Mouse (Mus musculus) megakaryocyte, adult 5-6 weeks (primary cell): ENCODE data around the gene Fiz1. TPM values are rescaled to one million over a fixed set of nuclear protein-coding genes. Genes with fewer than 3 reads are reported as not detected.
A peak's percentile ranks its signal among the peaks of the same experiment; 100 is the strongest.
"Not testable (repeated sequence)": the region's sequence is repeated elsewhere in the genome, so short reads cannot be mapped to it uniquely, and the experiment has no call there.

Experiments
- ATAC-seq: 2 replicates; pipeline ENCODE4 v1.8.0; 2016; ENCODE audit warnings: mild to moderate bottlenecking, inconsistent platforms; ENCODE audit not compliant: poor library complexity, severe bottlenecking
- total RNA-seq, 2 experiments: library from RNA; stranded (forward) in 1 of 2; stranded (reverse) in 1 of 2; fragments of 153-499, 151-499 nt in 1 of 2; fragments of 221-1000, 200-1000 nt in 1 of 2; gene quantifications; 2 replicates each; pipeline versions ENCODE4 v1.2.3 to v1.2.4; 2015 to 2017

The Fiz1 gene
- total RNA-seq, 2 experiments from 2014 or later: 12.1 to 20.6 TPM

- peak; percentile 97 for ATAC-seq
These were observed 23.7 kb upstream of the Fiz1 start, which contains the start of gene Zfp784 for GRCm38 (mm10) chr7:5038109-5038732. Gene Zfp784 (minus strand): TSS chr7:5038446.

DNA sequence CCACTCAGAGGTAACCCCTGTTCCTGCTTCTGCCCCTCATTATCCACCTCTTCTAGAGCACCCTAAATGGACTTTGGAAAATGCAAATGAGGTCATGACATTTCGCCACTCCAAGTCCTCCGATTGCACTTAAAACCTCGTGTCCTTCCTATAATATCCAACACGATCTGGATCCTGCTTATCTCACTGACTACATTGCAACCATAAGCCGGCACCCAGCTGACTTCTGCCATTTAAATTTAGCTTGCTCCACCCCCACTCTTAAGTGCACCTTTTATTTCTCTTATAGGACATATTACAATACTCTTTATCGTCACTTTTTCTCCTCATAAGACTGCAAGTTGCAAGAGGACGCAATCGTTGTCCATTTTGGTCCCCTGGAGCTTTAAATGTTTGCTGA, 23.0 kb upstream of the Fiz1 start:
- no peak for ATAC-seq

- no peak for ATAC-seq
These were observed 22.5 kb upstream of the Fiz1 start for GRCm38 (mm10) chr7:5037026-5037425.

DNA sequence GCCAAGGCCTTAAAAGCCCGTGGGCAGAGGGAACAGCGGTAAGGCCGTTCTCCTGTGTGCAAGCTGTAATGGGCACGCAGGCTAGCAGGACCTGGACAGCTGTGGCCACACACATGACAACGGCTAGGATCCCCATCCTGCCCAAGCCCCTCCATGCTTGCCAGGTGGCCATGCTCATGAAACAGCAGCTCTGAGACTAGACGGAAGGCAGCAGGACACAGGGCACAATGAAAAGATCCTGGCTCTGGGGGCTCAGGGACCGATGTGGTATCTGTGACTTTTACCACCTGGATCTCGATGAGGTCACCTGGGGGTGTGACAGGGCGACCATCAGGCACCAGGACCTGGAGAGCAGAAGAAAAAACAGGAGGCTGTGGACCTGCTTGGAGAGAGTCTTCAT, 21.6 kb upstream of the Fiz1 start:
- no peak for ATAC-seq

DNA sequence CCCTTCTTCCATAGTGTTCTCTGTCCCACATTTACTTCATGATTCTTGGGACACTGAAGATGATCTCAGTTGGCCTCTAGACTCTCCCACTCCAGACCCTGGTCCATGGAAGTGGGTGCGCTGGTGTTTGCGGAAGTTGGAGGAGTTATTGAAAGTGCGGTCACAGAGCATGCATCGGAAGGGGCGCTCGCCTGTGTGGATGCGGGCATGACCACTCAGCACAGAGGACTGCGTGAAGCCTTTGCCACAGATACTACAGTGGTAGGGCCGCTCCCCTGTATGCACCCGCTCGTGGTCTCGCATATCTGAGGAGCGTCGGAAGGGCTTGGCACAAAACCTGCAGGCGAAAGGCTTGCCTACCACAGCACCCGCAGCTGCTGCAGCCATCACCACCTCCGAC, 21.1 kb upstream of the Fiz1 start:
- no peak for ATAC-seq

DNA sequence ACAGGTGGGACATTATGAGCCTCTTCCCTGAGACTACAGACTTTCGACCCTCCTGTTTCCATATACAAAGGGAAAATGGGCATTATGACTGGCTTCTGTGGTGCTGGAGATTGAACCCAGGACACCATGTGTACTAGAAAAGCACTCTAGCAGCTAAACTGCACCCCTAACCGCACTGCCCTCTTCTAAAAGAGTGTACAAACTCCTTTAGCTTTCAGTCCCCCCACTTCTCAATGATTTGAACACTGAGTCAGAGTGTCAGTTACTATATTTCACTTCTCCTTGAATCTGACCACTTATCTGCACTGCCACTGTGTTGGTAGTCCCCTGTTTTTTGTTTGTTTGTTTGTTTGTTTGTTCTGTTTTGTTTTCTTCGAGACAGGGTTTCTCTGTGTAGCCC, 19.3 kb upstream of the Fiz1 start, which contains the start of gene 4632433K11Rik:
Gene 4632433K11Rik (plus strand): TSS at position 301 of the 400 bp plus-strand sequence.
- no peak for ATAC-seq

- ATAC-seq: no peak
These were observed 17.0 kb upstream of the Fiz1 start for GRCm38 (mm10) chr7:5031496-5031895.

- ATAC-seq: no peak
These were observed 16.2 kb upstream of the Fiz1 start for GRCm38 (mm10) chr7:5030554-5031275.

GRCm38 (mm10) chr7:5029946-5030345, 15.4 kb upstream of the Fiz1 start:
- ATAC-seq: no peak

GRCm38 (mm10) chr7:5029543-5029942, 15.0 kb upstream of the Fiz1 start:
- ATAC-seq: no peak

- ATAC-seq: no peak
These were observed 6.7 kb upstream of the Fiz1 start for GRCm38 (mm10) chr7:5021197-5021596.

- no peak for ATAC-seq
These were observed 6.2 kb upstream of the Fiz1 start for GRCm38 (mm10) chr7:5020685-5021084.

DNA sequence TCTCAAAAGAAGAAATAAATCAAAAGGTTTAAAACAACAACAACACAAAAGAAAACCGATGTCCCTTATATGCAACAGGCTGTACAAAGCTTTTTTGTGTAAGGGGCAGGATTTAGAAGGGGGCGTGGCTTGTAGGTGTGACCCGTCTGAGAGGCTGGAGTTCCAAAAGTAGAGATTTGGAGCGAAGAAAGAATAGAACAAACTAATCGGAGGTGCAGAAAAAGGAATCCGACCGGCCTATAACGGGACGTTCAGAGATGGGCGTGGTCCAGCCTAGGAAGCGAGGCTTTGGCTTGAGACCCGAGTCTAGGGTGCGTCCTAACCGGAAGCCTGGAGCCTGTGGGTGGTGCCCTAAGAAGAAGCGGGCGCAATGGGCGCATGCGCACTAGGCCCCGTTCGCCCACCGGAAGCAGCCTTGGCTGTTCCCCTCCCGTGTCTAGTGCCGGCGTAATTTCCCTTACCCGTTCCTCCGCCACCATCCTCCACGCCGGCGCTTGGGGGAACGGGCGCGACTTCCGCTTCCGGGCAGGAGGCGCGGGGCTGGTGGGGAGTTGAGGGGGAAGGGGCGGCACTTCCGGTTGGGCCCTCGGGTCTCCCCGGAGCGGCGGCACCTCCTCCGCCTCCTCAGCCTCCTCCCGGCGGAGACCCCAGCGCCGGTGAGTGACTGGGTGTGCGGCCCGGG, 5.6 kb upstream of the Fiz1 start, which contains the start of the genes Zfp865 and Ccdc106:
Gene Zfp865 (plus strand): TSS at position 377 of the 682 bp plus-strand sequence.
Gene Ccdc106 (plus strand): TSS at position 554 of the 682 bp plus-strand sequence.
- peak; percentile 89 for ATAC-seq

GRCm38 (mm10) chr7:5019576-5019975, 5.1 kb upstream of the Fiz1 start:
- ATAC-seq: not testable (repeated sequence)

GRCm38 (mm10) chr7:5017931-5018330, 3.4 kb upstream of the Fiz1 start:
- no peak for ATAC-seq

DNA sequence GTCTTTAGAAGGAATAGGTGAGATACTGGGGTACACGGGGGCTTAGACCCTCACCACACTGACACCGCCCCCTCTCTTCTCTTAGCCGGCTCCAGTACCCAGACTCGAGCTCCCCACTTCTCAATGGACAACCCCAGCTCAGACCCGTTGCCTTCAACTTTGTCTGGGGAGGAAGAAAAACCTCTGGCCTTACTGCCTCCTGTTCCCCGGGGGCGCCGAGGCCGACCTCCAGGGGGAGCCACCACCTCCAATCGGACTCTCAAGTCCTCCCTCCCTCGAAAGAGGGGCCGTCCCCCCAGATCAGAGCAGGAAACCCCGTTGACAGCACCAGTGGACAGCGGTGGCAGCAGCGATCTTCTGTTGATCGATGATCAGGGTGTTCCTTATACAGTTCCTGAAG, 2.9 kb upstream of the Fiz1 start:
- ATAC-seq: no peak

DNA sequence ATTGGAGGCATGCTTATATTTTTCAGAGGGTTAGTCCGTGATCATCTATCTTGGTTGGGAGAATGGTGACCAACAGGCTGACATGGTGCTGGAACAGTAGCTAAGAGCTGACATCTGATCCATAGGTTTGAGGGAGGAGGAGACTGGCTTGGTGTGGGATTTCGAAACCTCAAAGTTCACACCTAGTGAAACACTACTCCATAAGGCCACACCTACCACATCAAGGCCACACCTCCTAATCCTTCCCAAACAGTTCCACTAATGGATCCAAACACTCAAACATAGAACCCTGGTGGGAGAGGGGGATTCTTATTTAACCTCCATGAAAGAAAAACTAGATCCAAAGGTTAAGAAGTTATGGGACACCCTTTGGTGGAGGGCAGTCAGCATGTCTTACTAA, 2.4 kb upstream of the Fiz1 start:
- no peak for ATAC-seq

- ATAC-seq: no peak
These were observed 1.6 kb upstream of the Fiz1 start for GRCm38 (mm10) chr7:5016057-5016456.

DNA sequence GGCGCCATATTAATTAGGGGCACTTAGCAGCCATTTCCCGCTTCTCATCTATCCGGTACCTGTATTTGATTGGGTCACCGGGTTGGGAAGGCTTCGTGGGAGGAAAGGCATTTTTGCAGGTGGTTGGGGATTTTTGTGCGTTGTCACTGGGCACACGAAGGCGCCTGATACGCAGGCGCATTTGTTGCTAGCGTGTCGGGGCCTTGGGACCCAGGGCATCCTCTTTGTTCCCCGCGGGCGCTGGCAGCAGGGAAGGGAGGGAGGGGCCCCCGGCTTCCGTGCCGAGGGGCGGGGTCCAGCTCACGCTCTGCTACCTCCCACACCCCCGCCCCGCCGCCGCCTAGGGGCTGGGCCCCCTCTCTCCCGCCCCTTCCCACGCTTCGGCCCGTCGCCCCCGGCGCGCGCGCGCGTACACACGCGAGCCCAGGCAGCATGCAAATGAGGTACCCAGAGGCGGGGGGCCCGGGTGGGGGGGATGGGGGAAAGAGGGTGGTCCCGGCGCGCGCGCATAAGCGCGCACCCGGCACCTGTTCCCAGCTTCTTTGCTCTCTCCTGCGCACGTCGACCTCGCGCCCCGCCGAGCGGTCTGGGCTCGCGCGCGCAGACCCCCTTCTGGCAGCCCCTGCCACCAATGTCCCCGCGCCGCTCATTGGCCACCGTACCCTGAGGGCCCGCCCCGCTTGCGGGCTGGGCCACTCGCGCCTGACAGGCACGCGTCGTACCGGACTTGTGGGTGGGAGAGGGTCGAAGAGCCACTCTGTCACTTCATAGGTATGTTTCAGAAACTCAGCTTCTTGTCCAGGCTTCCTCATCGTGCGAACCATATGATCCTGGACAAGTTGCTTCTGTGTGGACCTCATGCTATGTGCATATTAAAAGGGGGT, 863 bp upstream of the Fiz1 start, which contains the start of gene Gm44973:
Gene Gm44973 (plus strand): TSS at position 379 of the 884 bp plus-strand sequence.
- ATAC-seq: peak; percentile 66

DNA sequence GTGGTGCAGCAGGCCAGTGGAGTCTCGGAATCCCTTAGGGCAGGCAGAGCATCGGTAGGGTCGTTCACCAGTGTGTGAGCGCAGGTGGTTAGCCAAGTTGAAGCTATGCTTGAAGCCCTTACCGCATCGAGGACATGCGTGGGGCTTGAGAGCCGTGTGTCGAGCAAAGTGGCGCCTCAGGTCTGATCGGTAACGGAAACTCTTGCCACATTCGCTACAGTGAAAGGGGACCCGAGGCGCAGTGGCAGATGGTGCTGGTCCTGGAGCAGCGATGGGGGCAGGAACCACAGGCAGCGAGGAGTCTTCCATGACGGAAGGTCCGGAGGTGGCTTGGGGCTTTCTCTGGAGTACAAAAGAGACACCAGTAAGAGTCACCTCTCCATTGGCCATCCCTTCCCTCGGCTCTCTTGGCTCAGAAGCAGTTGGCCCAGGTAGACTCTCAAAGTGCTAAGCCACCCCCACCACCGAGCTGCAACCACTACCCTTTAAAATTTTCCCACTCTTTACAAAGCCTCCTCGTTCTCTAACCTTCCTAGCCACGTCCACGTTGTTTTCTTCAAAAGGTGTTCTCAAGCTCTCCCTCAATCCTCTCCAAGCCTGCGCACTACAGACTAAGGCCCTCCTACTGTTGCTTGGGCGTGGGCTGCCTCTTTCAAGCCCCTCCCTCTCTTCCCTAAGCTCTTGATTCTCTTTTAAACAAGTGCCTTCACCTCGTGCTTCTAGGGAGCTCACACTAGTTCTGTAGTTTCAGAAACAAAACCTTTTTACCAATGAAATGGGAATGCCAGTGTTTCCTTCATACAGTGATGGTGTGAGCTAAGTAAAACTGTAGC, 1.6 kb downstream of the Fiz1 start:
- ATAC-seq: no peak
